Mouse (Mus musculus): ENCODE data around the gene Lrba. TPM values are rescaled to one million over a fixed set of nuclear protein-coding genes. Genes with fewer than 3 reads are reported as not detected.

Lrba gene
- total RNA-seq, 2 experiments from 2014 or later = 19.4 to 19.8 TPM

GRCm38 (mm10) chr3:86551011-86551728, 326.7 kb downstream of the Lrba start:
- DNase-seq = no peak
- intact Hi-C loops (cut with DNase I) = no loop called here

DNA sequence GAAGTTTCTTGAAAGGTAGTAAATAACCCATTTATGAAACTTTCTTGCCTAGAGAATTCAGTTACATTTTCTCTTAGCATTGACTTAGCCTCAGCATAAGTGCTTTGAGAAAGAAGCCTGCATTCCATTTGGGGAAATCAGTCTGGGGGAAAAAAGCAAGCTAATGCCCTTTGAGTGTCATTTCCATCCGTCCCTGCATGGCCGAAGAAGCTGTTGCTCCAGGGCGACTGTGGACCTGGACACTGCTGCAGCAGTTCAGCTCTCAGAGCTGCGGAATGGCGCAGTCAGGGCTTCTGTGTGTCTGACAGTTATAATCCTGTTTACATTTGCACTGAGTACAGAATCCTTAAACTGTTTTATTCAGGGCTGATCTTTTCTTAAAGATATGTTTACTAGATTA, 327.7 kb downstream of the Lrba start:
- DNase-seq = no peak
- intact Hi-C loops (cut with DNase I) = no loop called here

DNA sequence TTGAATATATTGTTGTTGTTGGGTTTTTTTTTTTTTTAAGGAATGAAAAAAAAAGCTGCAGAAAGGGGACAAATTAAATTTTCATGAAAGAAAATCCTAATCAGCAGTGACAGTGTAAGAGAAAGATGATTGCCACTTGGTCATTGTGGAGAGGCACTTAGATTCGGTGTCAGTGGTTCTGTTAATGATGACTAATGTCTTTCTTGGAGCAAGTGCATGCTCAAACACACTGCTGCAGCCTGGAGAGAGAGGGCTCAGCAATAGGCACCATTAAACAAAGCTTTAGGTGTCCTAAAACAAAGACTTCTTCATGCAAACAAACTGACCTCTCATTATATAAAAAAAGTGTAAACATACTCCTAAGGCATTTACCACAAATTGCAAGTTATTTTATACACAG, 334.5 kb downstream of the Lrba start:
- intact Hi-C loops (cut with DNase I) = no loop called here
- no peak for DNase-seq

GRCm38 (mm10) chr3:86559635-86560034, 335.2 kb downstream of the Lrba start:
- intact Hi-C loops (cut with DNase I) = no loop called here
- no peak for DNase-seq

DNA sequence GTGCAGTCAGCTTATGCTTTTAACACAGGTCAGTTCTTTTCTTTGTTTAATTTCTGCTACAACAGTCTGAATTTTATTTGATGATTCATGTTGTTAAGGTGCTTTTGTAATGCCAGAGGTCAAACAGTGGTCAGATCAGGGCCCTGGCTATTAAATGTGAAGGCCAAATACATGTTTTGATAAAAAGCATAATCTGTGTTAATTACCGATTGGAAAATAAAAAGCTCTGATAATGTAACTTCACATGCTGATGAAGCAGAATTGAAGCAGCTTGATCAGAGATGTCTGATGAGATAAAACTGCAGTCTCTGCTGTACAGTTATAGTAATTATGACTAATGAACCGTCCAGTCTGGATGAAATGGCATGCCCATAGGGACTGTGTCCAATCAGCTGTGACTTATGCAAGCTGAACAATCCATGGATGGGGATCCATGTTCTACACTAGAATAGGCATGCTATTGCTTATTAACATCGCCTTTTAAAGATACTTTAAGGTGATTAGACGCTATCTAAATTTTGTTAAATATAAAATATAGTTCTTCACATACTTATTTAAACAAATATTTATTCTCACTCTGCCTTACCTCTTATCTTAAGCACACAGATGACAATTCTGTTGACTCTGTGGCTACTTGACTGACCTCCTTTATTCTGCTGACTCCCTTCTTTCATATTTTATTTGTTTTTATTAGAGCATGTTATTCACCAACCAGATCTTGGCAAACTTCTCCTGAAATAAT, 336.0 kb downstream of the Lrba start:
- DNase-seq = no peak
- intact Hi-C loops (cut with DNase I) = no loop called here

- DNase-seq = no peak
- intact Hi-C loops (cut with DNase I) = no loop called here
Observed at GRCm38 (mm10) chr3:86561023-86561344, 336.5 kb downstream of the Lrba start.

DNA sequence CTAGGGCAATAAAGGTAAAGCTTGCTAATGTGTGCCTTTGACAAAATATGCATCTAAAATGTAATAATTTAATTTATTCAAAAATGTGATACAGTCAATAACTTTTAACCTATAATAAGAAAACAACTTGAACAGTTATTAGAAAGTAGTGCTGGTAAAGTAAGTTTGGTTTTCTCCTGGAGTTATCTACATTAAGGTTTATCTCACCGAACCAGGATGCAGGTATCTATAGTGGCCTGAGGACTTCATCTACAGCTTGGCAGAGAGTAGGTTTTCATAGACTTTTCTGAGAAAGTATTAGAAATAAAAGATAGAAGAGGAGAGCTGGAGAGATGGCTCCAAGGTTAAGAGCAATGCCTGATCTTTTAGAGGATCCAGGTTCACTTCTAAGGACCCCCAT, 336.9 kb downstream of the Lrba start:
- no peak for DNase-seq
- intact Hi-C loops (cut with DNase I) = no loop called here

DNA sequence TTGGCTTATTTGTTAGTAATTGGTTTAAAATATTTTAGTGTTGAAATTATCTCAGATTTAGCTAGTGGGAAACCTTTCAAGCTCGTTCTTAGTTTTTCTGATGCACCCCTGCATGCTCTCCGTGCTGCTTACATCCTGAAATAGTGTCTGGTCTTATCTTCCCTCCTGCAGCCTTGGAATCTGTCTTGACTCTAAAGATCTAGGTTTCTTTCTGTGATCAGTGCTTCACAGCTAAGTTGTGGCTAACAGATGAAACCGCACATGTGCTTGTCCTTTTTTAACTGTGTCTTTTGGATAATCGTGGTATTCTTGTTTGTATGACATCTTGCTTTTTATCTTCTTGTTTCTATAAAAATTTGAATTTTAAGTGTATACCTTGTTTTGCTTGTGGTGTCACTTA, 342.8 kb downstream of the Lrba start:
- no peak for DNase-seq
- intact Hi-C loops (cut with DNase I) = no loop called here

DNA sequence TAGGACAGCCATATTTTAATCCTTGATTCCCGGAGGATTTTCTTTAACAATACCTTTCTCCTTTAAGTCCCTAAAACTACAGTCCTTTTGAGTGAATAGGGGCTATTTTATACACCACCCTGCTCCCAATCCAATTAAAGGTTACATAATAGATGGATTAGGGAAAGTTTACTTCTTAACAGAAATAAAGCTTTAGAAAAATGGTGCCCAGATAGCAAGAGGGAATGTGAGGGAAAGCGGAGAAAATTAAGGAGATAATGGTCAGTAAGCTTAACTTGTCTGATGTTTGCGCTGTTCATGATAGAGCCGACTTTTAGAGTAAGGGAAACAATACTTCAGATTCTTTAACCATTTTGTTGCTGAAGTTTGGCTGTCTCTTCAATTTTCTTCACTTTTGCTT, 347.0 kb downstream of the Lrba start:
- intact Hi-C loops (cut with DNase I) = no loop called here

GRCm38 (mm10) chr3:86572519-86573244, 348.2 kb downstream of the Lrba start:
- intact Hi-C loops (cut with DNase I) = no loop called here
- DNase-seq = no peak

More for the DNA sequence above, 347.0 kb downstream of the Lrba start:
- DNase-seq = no peak

DNA sequence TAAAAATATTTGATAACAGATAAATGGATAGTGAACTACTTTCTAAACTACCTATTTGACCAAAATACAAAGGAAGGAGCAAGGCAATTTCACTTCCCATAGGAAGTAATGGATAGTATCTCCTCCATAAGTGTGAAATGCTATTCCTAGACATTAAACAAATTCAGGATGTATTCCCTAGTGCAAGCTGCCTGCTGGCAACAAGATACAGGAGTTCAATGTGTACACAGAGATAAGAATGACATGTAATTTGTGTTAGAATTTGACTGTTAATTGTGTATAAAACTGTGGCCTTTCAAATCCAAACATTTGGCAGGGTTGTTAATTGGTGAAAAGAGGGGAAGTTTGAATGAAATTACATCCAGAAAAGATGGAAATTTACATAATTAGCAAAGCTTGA, 350.8 kb downstream of the Lrba start:
- intact Hi-C loops (cut with DNase I) = no loop called here
- DNase-seq = no peak

DNA sequence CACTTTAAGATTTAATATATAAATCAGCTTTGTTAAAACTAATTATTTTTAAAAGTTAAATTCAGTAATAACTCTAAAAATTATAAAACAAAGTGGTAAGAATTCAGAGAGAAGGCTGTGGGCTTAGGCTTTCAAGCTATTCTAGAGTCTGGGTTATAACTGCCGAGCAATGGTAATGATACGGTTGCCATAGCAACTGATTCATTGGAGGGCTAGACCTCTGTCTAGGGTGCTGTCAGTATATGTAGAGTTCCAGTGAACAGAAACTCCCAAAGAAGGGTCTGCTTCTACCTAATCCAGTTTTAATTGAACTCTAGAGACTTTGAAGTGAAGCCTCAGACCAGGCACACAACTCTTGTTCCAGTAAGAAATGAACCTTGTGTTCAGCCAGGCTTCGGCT, 377.8 kb downstream of the Lrba start:
- no peak for DNase-seq
- intact Hi-C loops (cut with DNase I) = no loop called here

DNA sequence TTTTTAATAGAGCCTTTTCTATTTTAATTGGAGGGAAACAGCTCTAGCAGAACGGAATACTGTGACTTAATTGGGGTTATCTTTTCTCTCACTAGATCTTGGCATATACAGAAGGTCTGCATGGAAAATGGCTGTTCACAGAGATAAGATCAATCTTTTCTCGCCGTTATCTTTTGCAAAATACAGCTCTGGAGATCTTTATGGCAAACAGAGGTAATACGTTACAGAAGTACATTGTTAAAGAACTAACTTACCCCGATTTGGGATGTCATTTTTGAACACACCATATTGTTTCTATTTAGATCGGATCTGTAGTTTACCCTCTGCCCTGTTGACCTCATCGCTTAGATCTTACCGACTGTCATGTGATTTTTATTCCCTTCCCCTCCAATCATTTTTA, 381.3 kb downstream of the Lrba start:
- no peak for DNase-seq
- intact Hi-C loops (cut with DNase I) = no loop called here

DNA sequence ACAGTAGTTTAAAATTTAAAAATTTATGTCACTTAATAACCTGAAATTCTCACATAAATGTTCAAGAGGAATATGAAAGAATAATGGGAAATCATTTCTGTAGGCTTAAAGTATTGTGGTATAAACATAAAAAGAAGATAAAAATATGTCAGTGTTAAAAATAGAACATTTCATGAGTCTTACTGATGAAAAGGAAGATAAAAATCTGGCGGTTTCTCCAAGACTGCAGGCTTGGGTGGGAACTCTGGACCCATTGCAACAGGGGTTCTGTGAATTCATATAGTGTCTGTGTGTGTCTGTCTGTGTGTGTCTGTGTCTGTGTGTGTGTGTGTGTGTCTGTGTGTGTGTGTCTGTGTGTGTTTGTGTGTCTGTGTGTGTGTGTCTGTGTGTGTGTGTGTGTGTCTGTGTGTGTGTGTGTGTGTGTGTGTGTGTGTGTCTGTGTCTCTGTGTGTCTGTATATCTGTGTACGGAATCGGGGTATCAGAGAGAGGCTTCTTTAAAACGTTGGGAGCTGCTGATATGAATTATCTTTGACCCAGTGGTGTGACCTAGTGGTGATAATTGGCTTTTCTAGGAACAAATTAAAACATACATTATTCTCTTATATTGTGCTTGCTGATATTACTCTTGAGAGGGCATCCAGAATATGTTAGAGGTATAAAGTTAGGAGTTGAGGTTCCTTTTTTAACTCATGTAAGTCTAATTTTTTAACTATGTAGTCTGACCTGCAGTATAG, 402.7 kb downstream of the Lrba start:
- intact Hi-C loops (cut with DNase I) = no loop called here
- DNase-seq = no peak

DNA sequence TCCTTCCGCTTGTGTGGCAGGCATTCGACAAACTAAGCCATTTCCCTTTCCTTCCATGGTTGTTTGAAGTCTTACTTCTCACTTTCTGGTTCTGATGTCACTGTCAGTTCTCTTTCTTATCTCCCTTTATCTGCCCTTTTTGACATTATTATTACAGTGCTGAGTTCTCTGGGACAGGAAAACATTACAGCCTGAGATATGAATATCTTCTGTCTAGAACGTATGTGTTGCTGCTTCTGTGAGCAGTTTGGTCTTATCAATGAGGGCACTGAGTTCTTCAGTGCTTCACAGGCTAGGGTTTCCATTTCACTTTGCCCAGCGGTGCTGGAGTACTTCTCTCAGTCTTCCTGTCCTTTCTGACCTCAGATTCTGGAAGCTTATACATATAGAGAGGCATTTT, 404.9 kb downstream of the Lrba start:
- no peak for DNase-seq
- intact Hi-C loops (cut with DNase I) = no loop called here

GRCm38 (mm10) chr3:86635464-86635863, 411.0 kb downstream of the Lrba start:
- intact Hi-C loops (cut with DNase I) = no loop called here

DNA sequence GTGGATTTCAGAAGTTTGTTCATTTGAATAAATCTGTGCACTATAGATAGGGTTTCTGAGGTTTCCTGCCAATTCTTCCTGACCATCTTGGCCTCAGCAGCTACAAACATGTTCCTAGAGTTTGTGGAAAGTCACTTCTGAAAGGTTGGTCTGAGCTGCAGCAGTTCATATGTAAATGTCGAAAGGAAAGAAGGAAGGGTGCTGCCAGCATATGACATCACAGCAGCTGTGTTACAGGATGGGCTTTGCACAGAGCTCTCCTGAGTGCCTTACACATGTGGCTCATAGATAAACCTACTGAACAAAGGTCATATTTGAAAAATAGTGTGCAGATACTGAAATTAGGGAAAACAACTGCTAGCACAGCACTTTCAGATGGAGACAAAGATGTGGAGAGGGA, 411.5 kb downstream of the Lrba start:
- intact Hi-C loops (cut with DNase I) = no loop called here
- DNase-seq = peak; percentile 25 to 39

More at GRCm38 (mm10) chr3:86635464-86635863, 411.0 kb downstream of the Lrba start:
- DNase-seq = peak; percentile 6 to 12

DNA sequence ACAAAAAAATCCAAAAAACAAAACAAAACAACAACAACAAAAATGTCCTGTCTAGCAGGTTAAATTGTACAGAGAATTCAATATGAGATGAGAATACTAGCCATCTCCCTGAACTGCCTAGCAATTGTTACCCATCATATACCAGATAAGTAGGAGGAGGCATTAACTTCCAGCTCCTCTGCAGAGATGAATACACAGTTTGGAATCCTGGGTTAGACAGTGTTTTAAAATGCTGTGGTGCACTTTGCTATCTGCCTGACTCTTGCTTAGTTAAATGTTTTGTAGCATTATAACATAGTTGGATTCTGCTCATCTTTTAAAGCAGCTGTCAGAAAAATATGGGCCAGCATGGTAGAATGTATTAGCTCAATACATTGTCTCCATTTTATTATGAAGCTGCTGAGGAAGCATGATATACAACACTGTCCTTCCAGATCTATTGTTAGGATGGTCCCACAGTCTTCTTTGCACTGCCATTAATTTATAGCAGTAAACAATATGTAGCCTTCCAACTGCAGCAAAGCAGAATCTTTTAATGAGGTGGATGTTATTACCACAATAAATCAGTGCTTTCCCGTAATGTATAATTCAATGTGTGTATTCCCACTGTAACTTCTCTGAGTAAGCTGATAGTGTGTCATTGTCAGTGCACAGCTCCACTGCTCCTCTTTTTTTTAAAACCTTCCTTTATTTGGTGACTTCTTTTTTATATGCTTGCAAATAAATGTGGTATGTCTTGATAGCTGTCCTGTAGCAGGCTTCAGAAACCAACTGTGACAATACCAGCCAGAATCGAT, 414.3 kb downstream of the Lrba start:
- intact Hi-C loops (cut with DNase I) = no loop called here

GRCm38 (mm10) chr3:86641393-86641792, 416.9 kb downstream of the Lrba start:
- no peak for DNase-seq
- intact Hi-C loops (cut with DNase I) = no loop called here

More for the DNA sequence above, 414.3 kb downstream of the Lrba start:
- no peak for DNase-seq

DNA sequence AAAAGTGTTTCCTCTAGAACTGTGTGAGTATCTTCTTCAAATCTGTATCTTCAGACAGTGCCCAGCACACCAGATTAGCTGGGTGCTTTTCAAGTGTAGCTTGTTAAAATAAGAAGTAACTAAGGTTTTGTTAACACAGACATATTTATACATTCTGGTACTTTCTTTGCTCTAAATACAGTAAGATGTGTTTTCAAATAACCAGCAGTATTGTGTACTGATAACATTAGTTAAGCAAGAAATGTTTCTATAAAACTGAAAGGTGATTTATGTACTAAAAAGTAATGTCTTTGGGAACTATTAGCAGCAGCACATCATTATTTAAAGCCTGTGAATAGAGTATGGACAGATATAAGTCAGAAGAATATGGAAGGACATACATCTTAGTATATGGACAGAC, 417.3 kb downstream of the Lrba start:
- DNase-seq = no peak
- intact Hi-C loops (cut with DNase I) = no loop called here
